Mouse (Mus musculus) hindlimb bud, embryonic 11.5 days (tissue): Measurements from ENCODE around the gene Fryl.

Experiments used
- DNase-seq: peaks from one replicate; pipeline ENCODE4 v3.0.0-alpha.2; 2012; ENCODE audit warnings: low read depth, low spot score; ENCODE audit errors: extremely low spot score

Fryl gene

DNA sequence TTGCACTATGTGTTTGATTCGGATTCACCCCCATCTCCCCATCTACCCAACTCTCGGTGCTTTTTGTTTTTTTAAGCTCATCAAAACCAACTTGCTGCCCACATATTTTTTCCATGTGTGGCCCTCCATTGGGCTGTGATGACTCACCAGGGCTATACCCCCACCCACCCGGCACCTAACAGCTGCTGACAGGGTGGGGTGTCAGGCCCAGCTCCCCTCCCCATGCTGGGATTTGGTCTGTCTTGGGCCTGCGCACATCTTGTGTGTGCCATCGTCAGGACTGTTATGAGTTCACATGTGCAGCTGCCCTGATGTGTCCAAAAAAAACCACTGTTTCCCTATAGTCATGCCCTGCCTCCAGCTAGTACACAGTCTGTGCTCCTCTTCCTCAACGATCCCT lies 33.4 kb downstream of the Fryl start:
- no peak for DNase-seq

- DNase-seq, result no peak
These were observed 34.0 kb downstream of the Fryl start for GRCm38 (mm10) chr5:73222397-73222796.

- DNase-seq, result no peak
These were observed 34.6 kb downstream of the Fryl start for GRCm38 (mm10) chr5:73221826-73222225.

GRCm38 (mm10) chr5:73219716-73220115 lies 36.7 kb downstream of the Fryl start:
- no peak for DNase-seq

- no peak for DNase-seq
These were observed 38.4 kb downstream of the Fryl start for GRCm38 (mm10) chr5:73218065-73218464.

DNA sequence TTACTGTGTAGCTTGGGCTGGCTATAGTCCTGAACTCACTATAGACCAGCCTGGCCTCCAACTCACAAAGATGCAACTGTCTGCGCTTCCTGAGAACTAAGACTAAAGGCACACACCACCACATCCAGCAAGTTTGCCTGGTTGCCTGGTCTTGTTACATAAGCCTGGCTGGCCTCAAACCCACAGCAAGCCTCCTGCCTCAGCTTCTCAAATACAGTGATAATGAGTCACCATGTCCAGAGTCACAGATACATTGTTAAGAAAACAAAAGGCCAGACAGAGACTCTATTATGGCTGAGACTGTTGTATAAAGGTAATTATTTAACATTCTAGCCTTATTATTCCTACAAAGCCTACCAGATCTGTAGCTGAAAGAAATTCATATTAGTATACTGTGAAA lies 39.3 kb downstream of the Fryl start:
- no peak for DNase-seq

- no peak for DNase-seq
These were observed 40.4 kb downstream of the Fryl start for GRCm38 (mm10) chr5:73216014-73216413.

- no peak for DNase-seq
These were observed 44.0 kb downstream of the Fryl start for GRCm38 (mm10) chr5:73212446-73212845.

GRCm38 (mm10) chr5:73211961-73212360 lies 44.5 kb downstream of the Fryl start:
- no peak for DNase-seq

DNA sequence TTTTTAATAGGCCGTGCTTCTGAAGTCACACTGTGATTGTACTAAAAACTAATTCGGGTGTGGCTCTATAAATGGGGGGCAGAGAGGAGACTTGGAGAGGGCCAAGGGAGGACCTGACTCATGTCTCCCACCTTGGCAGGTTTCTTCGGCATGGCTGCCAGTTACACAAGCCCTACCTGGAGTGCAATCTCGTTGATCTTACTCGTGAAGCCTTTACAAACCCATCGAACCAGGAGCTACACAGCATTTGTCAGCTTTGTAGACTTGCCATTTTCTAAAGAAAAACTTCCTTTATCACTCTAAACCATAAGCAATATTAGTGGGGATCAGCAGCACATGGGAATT lies 45.5 kb downstream of the Fryl start:
- no peak for DNase-seq

- DNase-seq, result no peak
These were observed 46.1 kb downstream of the Fryl start for GRCm38 (mm10) chr5:73210127-73210970.

DNA sequence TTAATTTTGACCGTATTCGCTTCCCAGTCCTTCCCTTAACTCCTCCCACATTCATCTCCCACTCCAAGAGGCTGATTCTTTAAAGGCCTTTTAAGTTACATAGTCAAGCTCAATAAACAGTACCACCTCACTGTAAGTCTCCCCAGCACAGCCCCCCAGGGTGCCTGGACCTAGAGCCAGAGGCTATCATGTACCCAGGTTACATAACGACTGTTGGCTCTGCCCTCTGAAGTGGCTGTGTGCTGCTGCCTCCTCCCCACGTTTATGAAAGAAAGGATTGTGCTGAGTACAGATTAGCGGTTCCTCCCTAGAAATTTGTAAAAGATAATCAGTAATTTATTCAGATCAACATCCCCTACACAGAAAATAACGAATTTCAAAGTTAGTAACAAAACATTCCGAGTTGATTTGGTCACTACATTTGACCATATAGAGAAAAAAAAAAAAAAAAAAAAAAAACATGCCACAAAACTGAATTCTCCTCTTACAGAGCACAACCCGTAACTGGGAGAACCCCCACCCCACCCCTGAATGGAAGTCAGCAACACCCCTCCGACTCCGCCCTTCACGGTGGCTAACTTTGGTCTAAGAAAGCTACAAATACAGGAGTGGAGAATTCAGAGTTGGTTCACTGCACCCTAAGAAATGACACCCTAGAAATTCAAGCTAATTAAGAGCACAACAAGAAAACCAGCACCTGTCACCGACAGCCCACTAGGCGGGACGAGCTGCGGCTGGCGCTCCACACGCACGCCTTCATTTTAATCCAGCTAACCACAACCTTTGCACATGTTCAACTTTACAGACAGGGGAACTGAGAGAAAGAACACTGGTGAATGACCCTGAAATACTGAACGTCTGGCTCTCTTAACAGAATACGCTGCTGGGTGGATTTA lies 47.0 kb downstream of the Fryl start:
- DNase-seq, result no peak

- DNase-seq, result no peak
These were observed 47.8 kb downstream of the Fryl start for GRCm38 (mm10) chr5:73208645-73209044.

- no peak for DNase-seq
These were observed 49.7 kb downstream of the Fryl start for GRCm38 (mm10) chr5:73206722-73207121.

DNA sequence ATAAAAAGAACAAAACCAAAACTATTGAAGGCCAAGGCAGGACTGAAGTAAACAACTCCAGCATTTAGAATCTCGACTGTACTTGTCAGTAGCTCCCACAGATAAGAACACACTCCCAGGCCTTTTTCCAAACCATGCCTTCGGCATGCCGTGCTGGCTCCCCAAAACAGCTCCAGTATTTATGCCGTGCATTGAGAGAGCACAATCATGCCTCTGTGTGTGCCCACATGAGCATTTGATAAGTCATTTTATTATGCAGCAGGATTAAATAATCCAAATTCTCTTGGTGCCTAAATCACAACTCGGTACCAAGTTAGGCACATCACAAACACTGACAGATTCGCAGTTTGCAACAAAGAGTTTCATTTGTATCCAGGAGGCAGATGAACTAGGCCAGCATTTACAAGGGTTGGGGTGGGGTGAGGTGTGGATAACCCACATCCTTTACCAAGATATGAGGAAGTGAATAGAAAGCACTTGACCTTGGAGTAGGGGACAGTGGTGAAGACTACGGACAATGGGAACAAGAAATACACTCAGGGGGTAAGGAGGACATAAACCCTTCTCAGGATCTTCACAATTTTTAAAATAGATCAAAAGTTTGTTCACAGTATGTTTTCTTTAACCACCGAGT lies 50.3 kb downstream of the Fryl start:
- no peak for DNase-seq

DNA sequence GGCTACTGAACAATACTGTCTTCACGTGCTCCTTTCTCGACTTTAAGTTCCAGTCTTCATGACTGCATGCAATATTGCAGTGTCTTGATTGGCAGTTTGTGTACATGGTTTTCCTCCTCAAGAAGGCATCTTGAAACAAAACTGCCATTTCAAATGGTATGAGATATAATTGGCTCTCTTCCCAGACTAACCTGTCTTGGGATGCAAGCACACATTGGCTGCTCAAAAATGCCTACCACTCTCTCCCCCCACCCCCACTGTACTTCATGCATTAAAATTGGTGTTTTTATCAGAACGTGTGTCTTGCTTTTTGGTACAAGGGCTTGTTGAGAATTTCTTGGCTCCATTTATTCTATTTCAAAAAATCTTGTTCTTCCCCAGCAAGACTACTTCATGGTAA lies 51.4 kb downstream of the Fryl start:
- DNase-seq, result no peak

GRCm38 (mm10) chr5:73202498-73202897 lies 53.9 kb downstream of the Fryl start:
- no peak for DNase-seq

DNA sequence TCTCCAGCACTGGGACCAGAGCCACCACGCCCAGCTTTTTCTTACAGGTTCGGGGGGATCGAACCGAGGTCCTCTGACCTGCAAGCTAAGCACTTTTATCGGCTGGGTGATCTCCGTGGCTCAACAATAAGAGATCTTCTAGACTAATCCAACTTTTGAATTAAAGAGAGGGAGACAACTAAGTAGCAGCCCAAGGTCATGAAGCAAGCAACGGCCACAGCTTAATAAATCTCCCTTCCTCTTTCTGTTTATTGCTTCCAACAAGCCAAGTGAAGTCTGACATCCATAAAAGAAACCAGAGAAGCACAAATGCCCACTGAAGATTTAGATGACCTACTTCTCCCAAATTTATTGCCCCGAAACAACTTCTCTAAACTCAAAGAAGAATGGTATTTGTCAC lies 54.3 kb downstream of the Fryl start:
- DNase-seq, result no peak

GRCm38 (mm10) chr5:73200387-73201384 lies 55.7 kb downstream of the Fryl start:
- DNase-seq, result no peak

GRCm38 (mm10) chr5:73199586-73199985 lies 56.8 kb downstream of the Fryl start:
- DNase-seq, result no peak
